Mouse (Mus musculus) heart, postnatal 0 days (tissue): ENCODE results near the gene Phxr2.

Experiments
- CTCF ChIP-seq: IDR thresholded peaks from 2 replicates; pipeline ENCODE4 v1.5.1; 2016; ENCODE audit warnings: antibody characterized with exemption, control low read depth, low read depth
- EP300 ChIP-seq: IDR thresholded peaks from 2 replicates; pipeline ENCODE4 v1.6.1; 2016; ENCODE audit warnings: antibody characterized with exemption, low read depth

GRCm38 (mm10) chr10:99114295-99114694 lies 11.8 kb downstream of the Phxr2 start:
- no peak for TF ChIP-seq EP300
- no peak for TF ChIP-seq CTCF
